Mouse (Mus musculus): ENCODE results near the gene Sec14l5. TPM values are rescaled to one million over a fixed set of nuclear protein-coding genes. Genes with fewer than 3 reads are reported as not detected.

Gene Sec14l5
- total and polyA plus RNA-seq, 3 experiments, result 0.03 TPM; not detected in 2

DNA sequence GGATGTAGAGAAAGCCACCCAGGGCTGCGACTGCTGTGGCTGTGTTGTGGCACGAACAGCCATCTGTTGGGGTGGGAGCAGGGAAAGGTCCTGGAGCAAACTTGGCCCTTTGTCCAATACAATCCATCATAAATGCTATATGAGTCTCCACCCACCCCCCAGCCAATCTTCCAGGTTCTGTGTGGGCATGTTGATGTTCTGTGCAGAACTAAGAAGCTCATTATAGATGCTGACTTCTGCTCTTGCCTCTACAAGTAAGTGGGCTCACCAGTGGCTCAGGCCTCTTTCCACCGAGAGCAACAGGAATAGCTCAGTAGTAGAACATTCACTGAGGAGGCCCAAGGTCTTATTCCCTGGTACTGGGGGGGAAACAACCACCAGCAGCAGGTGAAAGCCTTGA, 65.2 kb downstream of the Sec14l5 start:
- TF ChIP-seq ZC3H11A (IDR thresholded peaks at IDR 0.05; ENCODE audit: low read depth, low read length), result no peak
- no peak for TF ChIP-seq HCFC1 (IDR thresholded peaks at IDR 0.05; ENCODE audit: low read depth, low read length)
- no peak for TF ChIP-seq E2F4 (IDR thresholded peaks at IDR 0.05; ENCODE audit: borderline replicate concordance, low read depth, low read length)
- no peak for TF ChIP-seq BHLHE40 (IDR thresholded peaks at IDR 0.05; ENCODE audit: borderline replicate concordance, low read depth, low read length)
- no peak for TF ChIP-seq UBTF (IDR thresholded peaks at IDR 0.05; ENCODE audit: borderline replicate concordance, insufficient read depth, low read depth, low read length)
- TF ChIP-seq CHD2 (IDR thresholded peaks at IDR 0.05; ENCODE audit: low read length), result no peak
- no peak for TF ChIP-seq SIN3A (IDR thresholded peaks at IDR 0.05; ENCODE audit: low read length)
- no peak for TF ChIP-seq ZMIZ1 (IDR thresholded peaks at IDR 0.05; ENCODE audit: low read depth, low read length)
- no peak for TF ChIP-seq SMC3 (IDR thresholded peaks at IDR 0.05; ENCODE audit: low read depth, low read length)
- TF ChIP-seq CHD1 (IDR thresholded peaks at IDR 0.05; ENCODE audit: low read depth, low read length), result no peak
- TF ChIP-seq TCF12 (IDR thresholded peaks at IDR 0.05; ENCODE audit: low read depth, low read length), result no peak
- TF ChIP-seq MAFK (IDR thresholded peaks at IDR 0.05; ENCODE audit: borderline replicate concordance, low read depth, low read length), result no peak
- TF ChIP-seq MEF2A (IDR thresholded peaks at IDR 0.05; ENCODE audit: extremely low read depth, insufficient replicate concordance, low read depth, low read length, poor library complexity, severe bottlenecking), result no peak
- TF ChIP-seq USF2 (IDR thresholded peaks at IDR 0.05; ENCODE audit: borderline replicate concordance in 1 of 2, insufficient read depth in 1 of 2, low read depth in 1 of 2, low read length in 2 of 2), result no peak
- no peak for TF ChIP-seq JUND (IDR thresholded peaks at IDR 0.05; ENCODE audit: low read depth, low read length)
- TF ChIP-seq TBP (IDR thresholded peaks at IDR 0.05; ENCODE audit: low read depth, low read length), result no peak
- no peak for TF ChIP-seq ELF1 (IDR thresholded peaks at IDR 0.05; ENCODE audit: low read depth, low read length)
- TF ChIP-seq GABPA (IDR thresholded peaks at IDR 0.05; ENCODE audit: low read depth, low read length), result no peak
- DNase-seq (ENCODE audit: low read depth, low spot score), result no peak
- H3K4me1 ChIP-seq (ENCODE audit: control insufficient read depth in 1 of 2, insufficient read depth in 2 of 2, low read length in 2 of 2), result peaks cover 3 to 9% of the 10 kb centered on the region in 2 experiments; a peak in 3 of 4 replicates

DNA sequence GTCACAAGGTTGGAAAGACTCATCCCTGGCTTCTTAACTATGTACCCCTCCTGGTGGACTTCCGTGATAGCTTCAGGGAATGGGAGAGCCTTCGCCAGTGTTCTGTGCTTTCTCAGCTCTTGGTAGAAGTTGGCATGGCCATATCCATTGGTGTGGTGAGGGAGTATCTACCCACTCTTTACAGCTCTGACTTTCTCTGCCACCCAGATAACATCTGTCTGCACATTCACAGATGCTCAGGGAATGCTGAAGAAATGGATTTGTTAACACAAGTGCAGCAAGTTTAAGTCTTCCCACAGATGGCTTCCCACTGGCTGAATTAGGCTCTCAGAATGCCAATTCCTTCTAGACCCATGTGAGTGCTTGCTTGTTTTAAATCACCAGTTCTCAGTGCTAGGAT, 67.2 kb downstream of the Sec14l5 start:
- no peak overlapping the region for H3K9ac ChIP-seq (ENCODE audit: control insufficient read depth, low read depth, low read length, poor library complexity, severe bottlenecking)
- H3K36me3 ChIP-seq (ENCODE audit: control insufficient read depth in 1 of 2, insufficient read depth in 2 of 2, low read length in 2 of 2), result no peaks in the 10 kb centered on the region
- H3K79me2 ChIP-seq (ENCODE audit: control insufficient read depth, insufficient read depth, low read length, poor library complexity), result no peaks in the 10 kb centered on the region
- TF ChIP-seq USF1 (IDR thresholded peaks at IDR 0.05; ENCODE audit: low read depth, low read length) (no peak), UBTF (IDR thresholded peaks at IDR 0.05; ENCODE audit: borderline replicate concordance, insufficient read depth, low read depth, low read length) (no peak), POLR2AphosphoS5 (IDR thresholded peaks at IDR 0.05; ENCODE audit: borderline replicate concordance, low read depth, low read length) (no peak), E2F4 (IDR thresholded peaks at IDR 0.05; ENCODE audit: borderline replicate concordance, low read depth, low read length) (no peak), POLR2A (IDR thresholded peaks at IDR 0.05; ENCODE audit: control insufficient read depth in 1 of 2, insufficient read depth in 1 of 2, low read depth in 1 of 2, low read length in 2 of 2, poor library complexity in 1 of 2) (no peak), CHD1 (IDR thresholded peaks at IDR 0.05; ENCODE audit: low read depth, low read length) (no peak), JUND (IDR thresholded peaks at IDR 0.05; ENCODE audit: low read depth, low read length) (no peak), ZKSCAN1 (IDR thresholded peaks at IDR 0.05; ENCODE audit: low read depth, low read length) (no peak)
- peaks cover 3 to 9% of the 10 kb centered on the region in 2 experiments; a peak in 3 of 4 replicates for H3K4me1 ChIP-seq (ENCODE audit: control insufficient read depth in 1 of 2, insufficient read depth in 2 of 2, low read length in 2 of 2)
- no peak for DNase-seq (ENCODE audit: low read depth, low spot score)
- peaks cover 2 to 4% of the 10 kb centered on the region in 2 experiments; a peak in 1 of 4 replicates for H3K27me3 ChIP-seq (ENCODE audit: control insufficient read depth in 1 of 2, insufficient read depth in 2 of 2, low read length in 2 of 2)
- no peaks in the 10 kb centered on the region for H3K9me3 ChIP-seq (replicated peaks; ENCODE audit: insufficient read depth, low read length)
- no peak overlapping the region for H3K27ac ChIP-seq (ENCODE audit: control insufficient read depth, low read depth, low read length)
- no peak overlapping the region for H3K4me3 ChIP-seq (ENCODE audit: control insufficient read depth in 1 of 2, insufficient read depth in 1 of 2, low read depth in 2 of 2, low read length in 2 of 2)

More for the DNA sequence above, 65.2 kb downstream of the Sec14l5 start:
- H3K9ac ChIP-seq (ENCODE audit: control insufficient read depth, low read depth, low read length, poor library complexity, severe bottlenecking), result no peak overlapping the region
- H3K27me3 ChIP-seq (ENCODE audit: control insufficient read depth in 1 of 2, insufficient read depth in 2 of 2, low read length in 2 of 2), result no peaks in the 10 kb centered on the region
- no peaks in the 10 kb centered on the region for H3K79me2 ChIP-seq (ENCODE audit: control insufficient read depth, insufficient read depth, low read length, poor library complexity)
- no peak overlapping the region for H3K27ac ChIP-seq (ENCODE audit: control insufficient read depth, low read depth, low read length)
- H3K9me3 ChIP-seq (replicated peaks; ENCODE audit: insufficient read depth, low read length), result no peaks in the 10 kb centered on the region
- H3K4me3 ChIP-seq (ENCODE audit: control insufficient read depth in 1 of 2, insufficient read depth in 1 of 2, low read depth in 2 of 2, low read length in 2 of 2), result no peak overlapping the region
- H3K36me3 ChIP-seq (ENCODE audit: control insufficient read depth in 1 of 2, insufficient read depth in 2 of 2, low read length in 2 of 2), result no peaks in the 10 kb centered on the region
